Mouse (Mus musculus) right cerebral cortex, postnatal 25 days (tissue): Measurements from ENCODE around the gene Syn3.

Experiments used
- DNase-seq: peaks from one replicate; pipeline ENCODE4 v3.0.0; 2022

The Syn3 gene

DNA sequence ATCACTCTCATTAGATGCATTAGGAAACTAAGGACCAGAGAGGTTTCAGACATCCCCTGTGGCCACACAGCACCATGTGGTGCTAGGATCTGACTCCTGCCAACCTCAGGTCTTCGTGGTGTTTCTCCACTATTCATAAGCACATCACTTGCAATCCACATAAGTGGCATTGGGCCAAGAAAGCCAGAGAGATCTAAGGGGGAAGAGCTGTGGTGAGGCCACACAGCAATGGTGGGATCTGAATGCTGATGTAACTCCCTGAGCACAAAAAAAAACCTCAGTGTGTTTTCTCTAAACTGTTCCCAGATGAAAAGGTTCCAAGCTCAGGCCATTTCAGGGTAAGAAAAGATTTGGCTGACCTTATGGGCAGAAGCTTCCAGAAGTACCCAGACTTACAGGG is 162.2 kb downstream of the Syn3 start:
- DNase-seq = no peak

DNA sequence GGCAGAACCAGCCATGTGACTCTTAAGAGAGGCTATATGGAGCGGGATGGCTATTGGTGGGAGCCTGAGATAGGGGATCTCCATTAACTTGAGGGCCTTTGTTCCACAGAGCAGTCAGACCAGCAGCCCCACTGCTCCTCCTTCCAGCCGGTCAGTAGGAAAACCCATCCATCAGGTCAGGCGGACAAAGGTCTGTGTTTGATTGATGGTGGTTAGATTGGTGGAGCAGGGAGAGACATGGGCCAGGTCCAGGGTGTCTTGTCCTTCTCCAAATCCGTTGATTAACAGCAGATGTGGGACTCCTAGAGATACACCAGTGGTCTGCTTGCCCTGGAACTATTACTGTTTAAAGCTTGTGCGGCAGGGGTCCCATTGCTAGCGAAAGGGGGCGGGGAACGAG is 164.1 kb downstream of the Syn3 start:
- DNase-seq = no peak

GRCm38 (mm10) chr10:86332942-86333341 is 165.8 kb downstream of the Syn3 start:
- no peak for DNase-seq

- no peak for DNase-seq
These were observed 166.9 kb downstream of the Syn3 start for GRCm38 (mm10) chr10:86331681-86332281.

- DNase-seq = no peak
These were observed 167.6 kb downstream of the Syn3 start for GRCm38 (mm10) chr10:86330993-86331680.

DNA sequence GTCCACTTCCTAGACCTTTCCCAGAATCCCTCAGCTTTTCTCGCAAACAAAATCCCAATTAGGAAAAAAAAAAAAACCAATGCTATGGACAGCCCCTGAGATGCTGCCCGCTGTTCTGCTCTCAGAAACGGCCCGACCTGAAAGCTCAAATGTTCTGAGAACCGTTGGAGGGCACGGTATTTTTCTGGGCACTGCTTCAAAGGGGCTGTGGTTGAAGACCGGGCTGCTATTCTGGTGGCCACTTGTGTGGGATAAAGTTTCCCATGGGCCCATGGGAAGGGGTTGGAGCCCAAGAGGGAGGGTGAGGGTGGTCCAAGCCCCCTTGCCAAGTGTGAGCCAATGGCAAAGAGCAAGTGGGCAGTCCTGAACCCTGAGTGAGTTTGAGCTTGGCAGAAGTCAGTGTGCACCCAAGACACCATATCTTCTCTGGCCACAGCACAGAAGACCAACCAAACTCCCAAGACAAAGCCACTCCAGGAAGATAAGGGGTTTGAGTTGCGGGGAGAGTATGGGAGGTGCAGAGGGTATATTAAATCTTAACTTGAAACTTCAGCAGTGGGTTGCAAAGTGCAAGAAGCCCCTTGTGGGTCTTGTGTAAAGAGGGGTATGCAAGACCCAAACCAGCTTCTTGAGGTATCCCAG is 169.3 kb downstream of the Syn3 start:
- no peak for DNase-seq

DNA sequence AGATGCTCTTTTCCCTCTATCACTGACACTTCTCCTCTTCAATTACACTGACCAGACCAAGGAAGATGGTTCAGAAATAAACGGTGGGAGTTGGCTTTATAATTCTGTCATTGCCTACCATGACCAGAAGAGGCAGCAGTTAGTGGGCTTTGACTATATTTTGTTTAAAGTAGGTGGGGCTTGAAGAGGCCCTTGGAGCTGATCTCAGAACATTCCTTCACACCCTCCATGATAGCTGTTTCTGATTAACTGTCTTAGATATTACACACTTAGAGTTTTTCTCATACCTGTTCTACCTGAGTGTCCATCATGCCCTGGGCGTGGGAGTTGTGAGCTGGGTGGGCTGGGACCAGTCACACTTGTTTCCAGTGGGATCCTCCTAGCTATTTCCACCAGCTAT is 170.0 kb downstream of the Syn3 start:
- no peak for DNase-seq

DNA sequence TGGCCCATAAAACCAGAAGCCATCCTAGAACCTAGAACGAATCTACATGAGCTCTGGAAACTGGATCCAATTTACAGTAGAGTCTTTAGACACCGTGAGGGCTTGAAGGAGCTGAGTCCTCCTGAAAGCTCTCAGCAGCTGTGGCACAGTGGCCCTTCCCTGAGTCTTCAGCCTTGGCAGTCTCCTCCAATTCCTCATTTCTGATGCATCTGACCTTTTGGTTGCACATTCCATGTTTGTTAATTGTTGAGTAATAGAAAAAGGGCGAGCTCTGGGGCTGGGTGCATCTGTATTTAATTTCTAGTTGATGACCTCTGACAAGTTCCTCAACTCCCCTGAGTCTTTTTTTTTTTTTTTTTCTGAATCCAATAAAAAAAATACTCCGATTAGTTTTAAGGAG is 170.6 kb downstream of the Syn3 start:
- no peak for DNase-seq

DNA sequence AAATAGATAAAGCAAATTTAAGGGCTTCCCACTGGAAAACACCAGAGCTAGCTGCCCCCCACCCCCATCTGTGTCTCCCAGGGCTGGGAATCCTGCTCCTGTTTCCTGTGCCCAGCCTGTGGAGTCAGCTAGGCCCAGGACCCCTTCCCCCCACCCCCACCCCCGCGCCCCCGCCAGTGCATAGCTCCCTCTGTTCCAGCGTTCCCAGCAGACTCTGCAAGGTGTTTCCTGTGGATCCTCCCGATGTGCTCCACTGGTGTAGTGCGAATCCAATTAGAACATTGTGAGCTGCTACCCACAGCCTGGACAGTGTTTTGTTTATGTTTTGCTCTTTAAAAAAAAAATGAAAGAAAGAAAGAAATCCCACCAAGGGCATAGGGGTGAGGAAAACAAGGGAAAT is 173.4 kb downstream of the Syn3 start:
- no peak for DNase-seq

GRCm38 (mm10) chr10:86323275-86323994 is 175.3 kb downstream of the Syn3 start:
- no peak for DNase-seq

DNA sequence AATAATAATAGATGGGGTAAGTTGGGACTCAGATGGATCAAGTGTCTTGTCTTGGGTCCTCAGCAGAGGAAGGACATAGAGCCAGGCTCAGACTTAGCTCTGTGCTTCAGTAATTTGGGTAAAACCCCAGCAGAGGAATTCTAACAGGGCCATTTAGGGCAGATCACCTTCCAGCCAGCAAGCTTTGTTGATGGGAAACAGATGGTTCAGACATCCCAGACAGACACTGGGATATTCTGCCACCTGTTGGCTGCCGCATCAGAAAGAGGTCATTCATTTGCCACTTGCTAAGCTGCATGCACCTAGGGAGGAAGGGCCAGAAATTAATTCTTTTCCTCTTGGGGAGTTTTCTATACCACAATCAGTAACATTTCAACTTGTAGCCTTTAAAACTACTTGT is 176.7 kb downstream of the Syn3 start:
- DNase-seq = no peak

DNA sequence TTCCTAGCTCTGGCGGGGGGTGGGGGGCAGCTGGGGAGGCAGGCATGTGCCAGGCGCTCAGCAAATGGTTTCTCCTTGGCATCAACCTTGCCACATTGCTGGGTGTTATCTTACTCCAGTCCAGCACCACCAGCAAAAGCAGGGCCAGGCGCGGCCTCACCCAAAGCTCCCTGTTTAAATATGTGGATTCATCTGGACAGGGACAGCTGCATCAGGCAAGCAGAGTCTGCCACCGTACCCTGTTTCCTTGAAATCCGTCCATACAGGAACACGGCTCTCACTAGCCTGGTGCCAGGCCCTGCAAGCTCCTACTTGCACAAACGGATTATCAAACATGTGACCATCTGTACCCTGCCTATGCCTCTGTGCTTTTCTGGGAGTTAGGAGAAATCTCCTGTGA is 177.5 kb downstream of the Syn3 start:
- DNase-seq = no peak

DNA sequence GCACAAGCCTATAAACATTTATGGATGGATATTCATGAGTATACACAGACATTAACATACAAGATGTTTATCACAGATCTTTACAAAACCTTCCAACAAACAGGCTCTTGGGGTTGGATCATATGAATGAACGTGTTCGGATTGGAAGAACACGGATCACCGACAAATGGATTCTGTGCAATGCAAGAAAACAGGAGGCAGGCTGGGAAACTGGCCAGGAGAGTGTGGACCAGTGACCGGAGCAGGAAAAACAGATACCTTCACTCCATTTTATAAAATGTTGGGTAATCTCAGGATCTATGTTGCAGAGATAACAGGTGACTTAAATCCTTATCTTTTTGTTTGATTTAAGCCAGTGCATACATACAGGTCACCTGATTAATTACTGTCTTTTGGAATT is 178.5 kb downstream of the Syn3 start:
- DNase-seq = no peak

DNA sequence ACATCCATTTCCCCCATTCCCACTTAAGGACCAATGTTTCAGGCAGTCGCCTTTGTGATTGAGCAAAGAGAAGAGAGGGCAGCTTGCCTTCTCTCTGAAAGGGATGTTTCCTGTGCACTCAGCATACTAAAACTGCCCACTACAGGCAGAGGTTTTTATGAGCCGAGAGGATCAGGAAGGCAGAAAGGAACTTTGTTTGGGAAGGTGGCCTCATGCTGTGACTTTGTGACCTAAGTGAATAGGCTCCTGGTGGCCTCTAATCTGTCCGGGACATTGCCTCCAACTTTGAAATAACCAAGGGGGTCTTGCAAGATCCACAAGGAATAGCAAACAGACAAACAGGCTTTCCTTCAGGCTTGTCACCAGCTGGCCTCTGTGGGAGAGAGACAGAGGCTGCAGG is 179.2 kb downstream of the Syn3 start:
- DNase-seq = no peak

- no peak for DNase-seq
These were observed 180.1 kb downstream of the Syn3 start for GRCm38 (mm10) chr10:86318552-86319140.

GRCm38 (mm10) chr10:86317633-86318032 is 181.1 kb downstream of the Syn3 start:
- DNase-seq = no peak

DNA sequence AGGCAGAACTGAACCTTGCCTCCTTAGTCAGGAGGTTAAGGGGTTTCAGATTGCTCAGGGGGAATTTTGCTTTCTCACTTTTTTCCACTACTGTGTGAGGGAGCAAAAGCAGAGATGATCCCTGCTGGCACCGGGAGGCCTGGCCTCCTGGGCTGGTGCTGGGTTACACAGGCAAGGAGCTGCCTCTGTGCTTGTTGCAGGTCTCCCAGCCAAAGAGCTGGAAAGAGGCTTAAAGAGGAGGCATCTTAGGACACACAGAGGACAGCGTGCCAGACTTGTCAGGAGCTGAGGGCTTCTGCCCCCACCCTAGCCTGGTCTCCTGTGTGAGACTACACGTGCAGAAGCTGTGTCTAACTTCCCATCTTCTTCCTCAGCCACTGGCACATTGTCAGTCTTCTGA is 183.2 kb downstream of the Syn3 start:
- DNase-seq = no peak

DNA sequence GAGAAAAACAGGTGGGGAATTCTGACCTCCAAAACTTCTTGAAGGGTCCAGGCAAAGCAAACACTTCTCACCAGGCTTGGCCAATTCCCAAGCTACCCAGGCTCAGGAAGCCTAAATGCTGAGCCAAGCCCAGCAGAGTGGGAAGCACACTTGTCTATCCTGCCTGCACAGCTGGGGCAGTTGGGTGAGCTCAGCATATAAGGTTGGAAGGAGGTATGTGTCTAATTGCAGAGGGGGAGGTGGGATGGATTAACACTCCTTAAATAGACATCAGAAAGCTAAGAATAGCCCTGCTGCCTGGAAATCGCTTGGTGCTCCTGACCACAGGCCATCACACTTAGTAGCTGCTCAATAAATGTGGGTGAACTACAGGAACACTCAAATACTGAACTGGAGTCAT is 185.2 kb downstream of the Syn3 start:
- no peak for DNase-seq

DNA sequence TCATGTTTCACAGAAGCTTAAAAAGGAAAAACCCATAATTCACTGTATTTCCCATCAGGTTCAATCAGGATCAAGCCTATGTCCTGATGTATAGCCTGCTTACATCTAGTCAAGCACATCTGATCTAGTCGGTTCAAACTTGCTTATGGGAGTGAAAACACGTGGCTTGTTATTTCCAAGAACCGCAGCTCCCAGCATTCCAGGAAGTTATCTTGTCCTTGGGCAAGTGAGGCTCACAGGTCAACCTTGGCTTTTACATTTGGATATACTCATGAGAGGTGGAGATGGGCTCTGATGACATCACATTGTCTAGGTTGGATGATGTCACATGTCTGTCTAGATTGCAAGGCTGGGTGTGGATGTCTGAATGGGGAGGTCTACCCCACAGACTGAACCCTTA is 185.7 kb downstream of the Syn3 start:
- no peak for DNase-seq

GRCm38 (mm10) chr10:86310527-86310926 is 188.2 kb downstream of the Syn3 start:
- no peak for DNase-seq

GRCm38 (mm10) chr10:86307235-86307634 is 191.5 kb downstream of the Syn3 start:
- no peak for DNase-seq

DNA sequence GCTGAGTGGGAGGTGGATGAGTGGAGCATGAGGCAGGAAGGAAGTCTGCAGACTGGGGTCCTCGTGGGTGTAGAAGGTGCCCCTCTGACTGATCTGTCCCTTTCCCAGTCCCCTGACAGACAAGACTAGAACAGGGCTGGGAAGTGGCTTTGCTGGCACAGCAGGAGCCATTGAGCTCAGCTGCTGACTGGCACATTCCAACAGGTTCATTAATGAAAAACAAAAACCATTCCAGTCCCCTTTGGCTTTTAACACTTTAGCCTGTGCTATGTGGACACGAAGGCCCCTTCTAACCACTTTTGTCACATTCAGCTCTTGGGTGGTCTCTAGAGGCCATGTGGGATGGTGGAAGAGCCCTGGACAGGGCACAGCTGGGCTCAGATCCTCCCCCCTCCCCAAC is 194.1 kb downstream of the Syn3 start:
- DNase-seq = no peak

- no peak for DNase-seq
These were observed 195.2 kb downstream of the Syn3 start for GRCm38 (mm10) chr10:86303495-86303876.
